Mouse (Mus musculus) layer of hippocampus, postnatal 14 days (tissue): ENCODE measurements around the gene Cers1. TPM values are rescaled to one million over a fixed set of nuclear protein-coding genes. Genes with fewer than 3 reads are reported as not detected.

ENCODE experiments used
- DNase-seq, 2 experiments: peaks; one replicate each; pipeline ENCODE4 v3.0.0; 2021 to 2022; ENCODE audit warnings: low spot score in 2 of 2, mixed read lengths in 1 of 2
- long read RNA-seq, 2 experiments: library from polyadenylated mRNA; stranded (forward); transcript quantifications; one replicate each; pipeline ENCODE4 v2.0.0; 2021
- total RNA-seq, 2 experiments: library from RNA; stranded (reverse); gene quantifications; 2 replicates each; pipeline ENCODE4 v1.2.3; 2021

The Cers1 gene
- total RNA-seq: 100 to 1,000 TPM; 107 to 119 TPM
- long read RNA-seq, experiment 1, transcript Cers1-203 (8 exons, 2,728 nt): major isoform, 213 of 232 reads
- long read RNA-seq, experiment 1, partial matches to known transcripts: 8 of 232 reads
- long read RNA-seq, experiment 1, other reads (novel, unspliced or antisense): 11 of 232 reads
- long read RNA-seq, experiment 2, transcript Cers1-203 (8 exons, 2,728 nt): major isoform, 281 of 330 reads
- long read RNA-seq, experiment 2, partial matches to known transcripts: 35 of 330 reads
- long read RNA-seq, experiment 2, other reads (novel, unspliced or antisense): 14 of 330 reads

DNA sequence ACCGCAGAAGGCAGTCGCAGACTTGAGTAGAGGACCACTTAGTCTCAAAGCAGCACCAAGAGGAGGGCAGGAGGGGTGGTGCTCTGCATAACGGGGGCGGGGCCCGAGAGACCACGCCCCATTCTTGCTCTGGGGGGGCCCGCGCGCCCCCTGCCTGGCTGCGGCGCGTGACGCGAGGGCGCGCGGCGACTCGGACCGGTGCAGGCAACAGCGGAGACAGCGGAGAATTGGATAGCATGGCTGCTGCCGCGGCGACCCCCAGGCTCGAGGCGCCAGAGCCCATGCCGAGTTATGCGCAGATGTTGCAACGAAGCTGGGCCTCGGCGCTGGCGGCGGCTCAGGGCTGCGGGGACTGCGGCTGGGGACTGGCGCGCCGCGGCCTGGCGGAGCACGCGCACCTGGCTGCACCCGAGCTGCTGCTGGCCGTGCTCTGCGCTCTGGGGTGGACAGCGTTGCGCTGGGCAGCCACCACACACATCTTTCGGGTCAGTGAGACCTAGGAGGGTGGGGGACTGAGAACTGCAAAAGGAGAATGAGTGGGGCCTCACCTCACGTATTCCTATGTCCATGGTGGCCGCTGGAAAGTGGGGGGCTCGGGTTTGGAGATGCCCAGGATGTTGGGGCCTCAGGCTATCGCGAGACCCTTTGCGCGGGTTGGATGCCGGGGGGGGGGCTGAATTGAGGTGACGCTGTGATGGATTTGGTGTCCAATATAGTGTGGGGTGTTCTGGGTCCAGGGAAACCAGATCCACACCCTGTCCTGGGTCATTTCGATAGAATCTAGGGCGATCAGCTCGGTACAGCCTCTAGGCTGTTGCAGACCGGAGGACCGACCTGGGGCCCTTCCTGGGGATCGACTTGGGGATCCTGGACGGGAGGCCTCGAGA, at the start of gene Cers1:
TSS of gene Cers1 (plus strand) at position 152 of the 887 bp plus-strand sequence.
- peak; percentile 80 to 89 for DNase-seq

DNA sequence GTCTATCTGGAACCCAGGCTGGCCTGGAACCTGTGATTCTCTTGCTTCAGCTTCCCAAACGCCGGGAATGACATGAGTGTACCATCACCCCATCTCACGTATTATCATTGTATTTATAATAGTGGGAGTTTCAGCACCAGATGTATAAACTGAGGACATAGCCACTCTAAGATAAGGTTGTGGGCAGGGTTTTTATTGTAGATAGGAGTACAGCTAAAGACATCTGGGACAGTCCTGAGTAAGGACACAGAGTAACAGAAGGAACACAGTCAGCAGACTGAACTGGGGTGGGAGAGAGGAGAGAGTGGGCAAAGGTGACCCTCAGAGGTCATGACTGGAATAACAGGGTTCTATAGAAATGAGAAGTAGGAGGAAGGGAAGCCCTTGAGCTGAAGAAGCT, 47.9 kb upstream of the Cers1 start:
- DNase-seq: no peak

DNA sequence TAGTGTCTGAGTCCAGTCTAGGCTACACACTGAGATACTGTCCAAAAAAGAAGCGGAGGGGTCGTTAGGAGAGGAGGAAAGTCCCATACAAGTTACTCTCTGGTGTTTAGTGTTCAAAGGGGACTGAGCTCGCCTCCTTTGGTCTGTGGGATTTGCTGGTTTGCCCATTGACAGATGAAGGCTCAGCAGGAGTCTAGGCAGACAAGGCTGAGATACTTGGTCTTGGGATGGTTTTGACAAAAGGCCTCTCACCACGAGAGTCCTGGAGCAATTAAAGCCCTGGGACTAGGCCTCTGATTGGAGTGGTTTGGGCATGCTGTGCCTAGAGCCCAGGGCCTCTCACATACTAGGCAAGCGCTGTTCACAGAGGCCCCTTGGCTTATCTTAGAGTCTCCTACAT, 47.3 kb upstream of the Cers1 start:
- no peak for DNase-seq

DNA sequence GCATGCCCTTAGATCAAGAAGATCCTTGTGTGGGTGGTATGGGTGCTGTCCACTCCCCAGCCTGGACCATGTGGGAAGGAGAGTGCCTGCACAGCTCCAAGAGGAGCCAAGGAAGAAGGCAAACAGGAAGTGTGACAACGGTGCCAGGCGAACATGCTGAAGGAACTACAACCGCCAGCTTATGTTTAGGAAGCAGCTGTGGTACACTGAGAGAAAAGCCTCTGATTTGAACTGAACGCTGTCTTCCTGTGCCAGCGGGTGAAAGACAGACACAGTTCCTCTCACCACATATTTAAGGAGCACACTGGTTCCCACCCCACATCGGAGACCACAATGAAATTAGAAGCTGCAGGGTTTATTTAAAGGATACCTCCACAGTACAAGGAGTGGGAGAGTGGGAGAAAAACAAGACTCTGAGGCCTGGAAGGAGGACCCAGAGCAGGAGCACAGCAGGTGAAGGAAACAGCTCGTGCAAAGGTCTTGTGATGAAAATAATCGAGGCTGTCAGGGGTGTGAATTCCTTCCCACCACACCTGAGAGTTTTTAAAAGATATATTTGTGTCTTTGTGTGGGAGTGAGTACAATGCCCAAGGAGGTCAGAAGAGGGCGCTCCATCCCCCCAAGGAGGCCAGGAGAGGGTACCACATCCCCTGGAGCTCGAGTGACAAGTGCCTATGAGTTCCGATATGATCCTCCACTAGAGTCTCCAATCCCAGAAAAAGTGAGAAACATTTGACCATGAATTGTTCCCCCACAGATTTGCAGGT, 46.6 kb upstream of the Cers1 start:
- peak; percentile 36 to 62 for DNase-seq

- no peak for DNase-seq
Observed at GRCm38 (mm10) chr8:70272949-70273348, 42.6 kb upstream of the Cers1 start.

- no peak for DNase-seq
Observed at GRCm38 (mm10) chr8:70274350-70274749, 41.2 kb upstream of the Cers1 start.

- DNase-seq: no peak
Observed at GRCm38 (mm10) chr8:70276476-70276875, 39.1 kb upstream of the Cers1 start.

DNA sequence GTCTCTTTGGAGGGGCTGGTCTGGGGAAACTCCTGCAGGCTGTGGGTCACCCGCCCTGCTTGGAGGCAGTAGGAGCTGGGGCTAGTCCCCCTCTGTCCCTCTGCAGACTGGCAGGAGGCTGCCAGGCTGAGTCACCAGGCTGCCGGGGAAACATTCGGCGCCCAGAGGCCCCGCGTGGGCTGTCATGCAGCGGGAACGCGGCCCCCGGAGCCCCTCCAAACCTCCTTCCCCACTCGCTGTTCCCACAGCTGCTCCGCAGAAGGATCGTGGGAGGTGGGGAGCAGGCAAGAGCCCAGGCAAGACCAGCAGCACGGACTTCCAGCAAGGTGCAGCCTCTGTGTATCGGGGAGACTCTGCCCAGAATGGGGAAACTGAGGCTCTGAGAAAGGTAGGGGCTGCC, 37.4 kb upstream of the Cers1 start:
- DNase-seq: no peak

GRCm38 (mm10) chr8:70279266-70279665, 36.3 kb upstream of the Cers1 start:
- DNase-seq: no peak

DNA sequence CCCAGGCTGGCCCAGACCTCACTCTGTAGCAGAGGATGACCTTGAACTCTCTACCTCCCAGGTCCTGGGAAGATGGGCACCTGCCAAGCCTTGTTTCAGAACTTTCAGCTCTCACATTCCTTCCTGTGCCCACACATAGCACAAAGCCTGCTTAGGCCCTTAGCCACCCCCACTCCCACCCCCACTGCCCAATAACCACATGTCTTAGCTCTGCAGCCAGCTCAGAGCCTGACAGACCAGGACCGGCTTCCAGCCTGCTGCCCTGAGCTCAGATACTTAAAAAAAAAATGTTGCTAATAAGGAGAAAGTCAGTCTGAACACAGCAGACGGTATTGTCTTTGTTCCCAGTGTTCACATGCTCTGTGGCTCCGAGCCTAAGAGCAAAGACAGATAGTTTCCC, 34.6 kb upstream of the Cers1 start:
- DNase-seq: peak in 1 of 2 experiments; percentile 44

DNA sequence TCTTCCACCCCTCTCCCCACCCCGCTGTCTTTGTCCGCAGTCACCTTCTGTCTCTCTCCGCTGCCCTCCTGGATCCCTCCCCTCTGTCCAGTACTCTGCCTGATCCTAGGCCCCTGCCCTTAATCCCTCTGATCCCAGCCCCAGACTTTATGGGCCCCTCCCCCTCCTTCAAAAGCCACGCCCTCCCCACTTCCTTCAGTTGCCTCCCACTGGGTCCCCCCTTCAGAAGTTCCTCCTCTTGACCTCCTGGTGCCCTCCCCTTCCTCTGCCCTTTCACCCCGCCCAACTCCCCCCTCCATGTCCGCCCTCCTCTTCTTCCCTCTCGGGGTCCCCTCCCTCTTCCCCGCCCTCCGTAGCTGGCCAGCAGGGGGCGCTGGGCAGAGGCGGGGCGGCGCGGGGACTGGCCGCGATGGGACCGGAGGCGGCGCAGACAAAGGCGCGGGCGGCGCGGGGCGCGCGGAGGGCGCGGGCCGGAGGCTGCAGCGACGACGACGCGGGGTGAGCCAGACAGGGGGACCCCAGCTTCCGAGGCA, 32.9 kb upstream of the Cers1 start, which contains the start of gene Homer3:
TSS of gene Homer3 (plus strand) at position 225 of the 533 bp plus-strand sequence.
- peak; percentile 79 to 81 for DNase-seq

DNA sequence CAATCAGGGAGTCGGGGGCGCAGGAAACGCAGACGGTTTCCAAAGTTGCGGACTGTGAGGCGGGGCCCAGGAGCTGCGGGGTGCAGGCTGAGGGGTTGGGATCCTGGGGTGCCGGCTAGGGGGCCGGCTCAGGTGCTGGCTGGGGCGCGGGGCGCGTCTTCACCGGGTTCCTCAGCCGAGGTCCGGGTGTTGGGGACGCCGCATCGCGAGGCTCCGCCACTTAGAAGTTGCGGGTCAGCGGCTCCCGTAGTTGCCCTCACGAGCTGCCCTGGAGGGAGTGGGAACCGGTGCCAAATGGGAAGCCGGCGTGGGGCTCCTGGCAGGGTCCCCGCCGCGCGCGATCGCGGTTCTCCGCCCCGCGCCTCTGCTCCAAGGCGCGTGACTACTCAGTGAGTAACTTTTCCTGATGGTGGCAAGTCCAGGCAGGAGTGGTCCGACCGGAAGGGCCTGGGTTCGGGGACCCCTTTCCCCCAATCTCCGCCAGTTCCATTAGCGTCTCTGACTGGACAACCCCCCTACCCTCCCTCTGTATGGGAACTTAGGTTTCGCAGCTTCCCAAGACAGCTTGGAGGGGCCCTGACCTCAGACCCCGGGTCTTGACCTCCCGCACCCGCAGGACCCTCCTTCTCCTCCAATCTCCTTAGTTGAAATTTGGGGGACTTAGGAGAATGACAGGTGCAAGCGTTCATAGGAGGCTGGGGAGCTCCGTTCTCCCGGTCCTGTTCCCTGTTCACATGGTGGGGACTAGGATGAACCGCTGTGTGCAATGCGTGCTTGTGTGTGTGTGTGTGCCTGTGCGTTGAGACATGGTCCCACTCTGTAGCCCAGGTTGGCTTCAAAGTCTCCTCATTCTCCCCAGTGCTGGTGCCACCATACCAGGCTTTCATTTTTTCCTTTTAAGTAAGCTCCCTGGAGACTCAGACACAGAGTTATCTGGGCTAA, 32.2 kb upstream of the Cers1 start:
- DNase-seq: no peak

GRCm38 (mm10) chr8:70284421-70284820, 31.2 kb upstream of the Cers1 start:
- no peak for DNase-seq

GRCm38 (mm10) chr8:70285304-70285703, 30.3 kb upstream of the Cers1 start:
- no peak for DNase-seq

GRCm38 (mm10) chr8:70286737-70287136, 28.8 kb upstream of the Cers1 start:
- no peak for DNase-seq

DNA sequence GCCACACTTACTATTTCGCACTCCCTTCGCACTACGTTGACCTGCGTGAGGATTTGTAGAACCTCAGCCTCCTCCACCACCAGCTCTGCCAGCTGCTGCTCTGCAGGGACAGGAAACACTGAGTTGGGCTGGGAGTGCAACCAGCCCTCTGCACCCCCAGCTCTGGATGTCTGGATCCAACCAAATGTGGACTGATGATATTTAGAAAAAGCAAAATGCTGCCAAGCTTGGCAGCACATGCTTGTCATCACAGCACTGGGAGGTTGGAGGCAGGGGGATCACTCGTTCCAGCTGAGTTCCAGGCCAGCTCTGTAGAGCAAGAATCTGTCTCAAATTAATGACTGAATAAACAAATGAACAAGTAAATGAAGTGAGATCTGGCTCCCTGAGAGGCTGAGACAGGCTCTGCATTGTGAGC, 21.6 kb upstream of the Cers1 start:
- peak; percentile 55 to 75 for DNase-seq

GRCm38 (mm10) chr8:70300881-70301280, 14.7 kb upstream of the Cers1 start:
- no peak for DNase-seq

- DNase-seq: peak; percentile 95 to 97
Observed at GRCm38 (mm10) chr8:70302358-70302890, 13.2 kb upstream of the Cers1 start, which contains the start of the genes Ddx49 and Cope. Gene Ddx49, minus strand, starts transcription at chr8:70302489. Gene Cope, plus strand, starts transcription at chr8:70302518.

DNA sequence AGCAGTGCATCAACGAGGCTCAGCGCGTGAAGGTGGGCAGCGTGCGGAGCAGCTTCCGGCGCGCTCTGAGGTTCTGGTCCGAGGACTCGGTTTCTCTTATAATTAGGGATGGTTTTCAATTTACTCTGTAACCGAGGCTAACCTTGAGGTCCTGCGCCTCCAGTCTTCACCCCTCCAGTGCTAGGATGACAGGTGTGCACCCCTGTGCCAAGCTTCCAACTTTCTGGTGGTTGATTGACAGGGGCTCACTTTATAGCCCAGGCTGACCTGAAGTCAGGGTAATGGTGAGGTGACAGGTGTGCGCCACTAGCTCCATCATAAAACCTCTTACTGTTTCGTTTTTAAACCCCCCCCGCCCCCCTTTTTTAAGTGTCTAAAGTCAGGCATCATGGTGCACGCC, 12.7 kb upstream of the Cers1 start:
- no peak for DNase-seq

DNA sequence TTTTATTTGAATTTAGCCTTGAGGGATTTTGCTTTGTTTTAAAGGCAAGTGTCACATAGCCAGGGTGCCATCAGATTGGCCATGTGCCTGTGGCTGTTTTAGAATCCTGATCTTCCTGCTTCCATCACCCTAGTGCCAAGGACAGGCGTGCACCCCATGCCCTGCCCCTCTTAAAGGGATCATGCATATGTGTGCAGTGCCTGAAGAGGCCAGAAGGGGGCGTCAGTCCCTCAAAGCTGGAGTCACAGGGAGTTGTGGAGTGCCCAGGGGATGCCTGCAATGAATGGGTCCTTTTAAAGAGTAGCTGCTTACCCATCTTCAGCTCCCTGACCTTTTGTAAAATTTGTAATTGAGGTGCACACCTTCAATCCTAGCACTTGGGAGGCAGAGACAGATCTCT, 6.3 kb upstream of the Cers1 start:
- no peak for DNase-seq
